Mouse (Mus musculus): Measurements from ENCODE around the gene Gm10057.
"Not testable (repeated sequence)": the region's sequence is repeated elsewhere in the genome, so short reads cannot be mapped to it uniquely, and the experiment has no call there.

Gene Gm10057

DNA sequence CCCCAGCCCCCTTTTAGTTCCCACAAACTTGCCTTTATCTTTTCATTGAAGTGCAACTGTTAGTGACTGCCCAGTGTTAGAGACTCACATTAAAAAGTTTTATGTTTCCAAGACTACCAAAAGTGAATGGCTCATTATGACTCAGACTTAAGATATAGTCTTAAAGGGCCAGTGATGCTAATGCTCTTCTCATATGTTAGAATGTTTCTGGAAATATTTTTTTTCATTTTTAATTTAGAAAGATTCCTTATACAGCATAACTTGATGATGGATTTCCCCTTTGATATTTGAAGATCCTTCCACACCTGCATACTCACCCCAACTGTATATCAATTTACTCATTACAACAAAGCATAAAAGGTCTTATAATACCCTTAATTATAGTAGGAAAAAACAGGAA, at the start of gene Gm10057:
Gm10057 (minus strand) TSS at position 101 of the 400 bp plus-strand sequence.
- not testable (repeated sequence) for DNase-seq

DNA sequence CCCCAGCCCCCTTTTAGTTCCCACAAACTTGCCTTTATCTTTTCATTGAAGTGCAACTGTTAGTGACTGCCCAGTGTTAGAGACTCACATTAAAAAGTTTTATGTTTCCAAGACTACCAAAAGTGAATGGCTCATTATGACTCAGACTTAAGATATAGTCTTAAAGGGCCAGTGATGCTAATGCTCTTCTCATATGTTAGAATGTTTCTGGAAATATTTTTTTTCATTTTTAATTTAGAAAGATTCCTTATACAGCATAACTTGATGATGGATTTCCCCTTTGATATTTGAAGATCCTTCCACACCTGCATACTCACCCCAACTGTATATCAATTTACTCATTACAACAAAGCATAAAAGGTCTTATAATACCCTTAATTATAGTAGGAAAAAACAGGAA, 21.1 kb downstream of the Gm10057 start, which contains the start of gene 4921511M17Rik:
4921511M17Rik (minus strand) TSS at position 101 of the 400 bp plus-strand sequence.
- DNase-seq = not testable (repeated sequence)

- not testable (repeated sequence) for DNase-seq
Measured at GRCm38 (mm10) chrX:154012540-154012939, 42.3 kb downstream of the Gm10057 start, which contains the start of gene Samt1. Samt1 (minus strand) TSS chrX:154012640.
